Mouse (Mus musculus): Measurements from ENCODE around the gene Vps26c. TPM values are rescaled to one million over a fixed set of nuclear protein-coding genes. Genes with fewer than 3 reads are reported as not detected.

Vps26c gene
- polyA plus RNA-seq, 1 experiment from 2014 or later: 59.3 TPM

- H3K9me3 ChIP-seq (ENCODE audit: low read length): no peaks in the 10 kb centered on the region
- no peaks in the 10 kb centered on the region for H3K36me3 ChIP-seq (ENCODE audit: insufficient read depth, low read length)
- H3K4me1 ChIP-seq (ENCODE audit: insufficient read depth, low read length): no peaks in the 10 kb centered on the region
- no peaks in the 10 kb centered on the region for H3K27me3 ChIP-seq (ENCODE audit: insufficient read depth, low read length)
- H3K9ac ChIP-seq (replicated peaks; ENCODE audit: low read length): no peak overlapping the region
- H3K27ac ChIP-seq (ENCODE audit: low read length): no peak overlapping the region
- H3K4me3 ChIP-seq (ENCODE audit: low read length): no peak overlapping the region
- no peak overlapping the region for H3K4me2 ChIP-seq (replicated peaks; ENCODE audit: low read depth, low read length)
- ATAC-seq (ENCODE audit: low FRiP score, low TSS enrichment): no peak
These were observed 25.3 kb upstream of the Vps26c start for GRCm38 (mm10) chr16:94551934-94552333.

GRCm38 (mm10) chr16:94549813-94550212 lies 23.2 kb upstream of the Vps26c start:
- no peaks in the 10 kb centered on the region for H3K9me3 ChIP-seq (ENCODE audit: low read length)
- no peak for ATAC-seq (ENCODE audit: low FRiP score, low TSS enrichment)
- no peaks in the 10 kb centered on the region for H3K27me3 ChIP-seq (ENCODE audit: insufficient read depth, low read length)
- H3K4me3 ChIP-seq (ENCODE audit: low read length): no peak overlapping the region
- H3K27ac ChIP-seq (ENCODE audit: low read length): no peak overlapping the region
- no peaks in the 10 kb centered on the region for H3K4me1 ChIP-seq (ENCODE audit: insufficient read depth, low read length)
- H3K9ac ChIP-seq (replicated peaks; ENCODE audit: low read length): no peak overlapping the region
- 65% methylated on average over 10 of the region's 10 CpGs for WGBS
- H3K4me2 ChIP-seq (replicated peaks; ENCODE audit: low read depth, low read length): no peak overlapping the region
- H3K36me3 ChIP-seq (ENCODE audit: insufficient read depth, low read length): no peaks in the 10 kb centered on the region

GRCm38 (mm10) chr16:94545781-94546562 lies 19.3 kb upstream of the Vps26c start:
- ATAC-seq (ENCODE audit: low FRiP score, low TSS enrichment): no peak

GRCm38 (mm10) chr16:94544540-94545105 lies 18.0 kb upstream of the Vps26c start:
- no peak overlapping the region for H3K4me3 ChIP-seq (ENCODE audit: low read length)
- no peak for ATAC-seq (ENCODE audit: low FRiP score, low TSS enrichment)
- H3K9ac ChIP-seq (replicated peaks; ENCODE audit: low read length): no peak overlapping the region
- H3K36me3 ChIP-seq (ENCODE audit: insufficient read depth, low read length): no peaks in the 10 kb centered on the region
- H3K9me3 ChIP-seq (ENCODE audit: low read length): no peaks in the 10 kb centered on the region
- 60% methylated on average over 11 of the region's 11 CpGs for WGBS
- no peak overlapping the region for H3K4me2 ChIP-seq (replicated peaks; ENCODE audit: low read depth, low read length)
- H3K4me1 ChIP-seq (ENCODE audit: insufficient read depth, low read length): no peaks in the 10 kb centered on the region
- H3K27ac ChIP-seq (ENCODE audit: low read length): no peak overlapping the region
- no peaks in the 10 kb centered on the region for H3K27me3 ChIP-seq (ENCODE audit: insufficient read depth, low read length)

More at GRCm38 (mm10) chr16:94545781-94546562, 19.3 kb upstream of the Vps26c start:
- Histone ChIP-seq H3K9me3 (ENCODE audit: low read length) (no peaks in the 10 kb centered on the region), H3K27ac (ENCODE audit: low read length) (no peak overlapping the region), H3K27me3 (ENCODE audit: insufficient read depth, low read length) (no peaks in the 10 kb centered on the region), H3K4me3 (ENCODE audit: low read length) (no peak overlapping the region), H3K9ac (replicated peaks; ENCODE audit: low read length) (no peak overlapping the region), H3K36me3 (ENCODE audit: insufficient read depth, low read length) (no peaks in the 10 kb centered on the region), H3K4me2 (replicated peaks; ENCODE audit: low read depth, low read length) (no peak overlapping the region), H3K4me1 (ENCODE audit: insufficient read depth, low read length) (no peaks in the 10 kb centered on the region)
- 57% methylated on average over 8 of the region's 8 CpGs for WGBS

GRCm38 (mm10) chr16:94542898-94543297 lies 16.3 kb upstream of the Vps26c start:
- Histone ChIP-seq H3K36me3 (ENCODE audit: insufficient read depth, low read length) (no peaks in the 10 kb centered on the region), H3K4me1 (ENCODE audit: insufficient read depth, low read length) (no peaks in the 10 kb centered on the region), H3K9me3 (ENCODE audit: low read length) (no peaks in the 10 kb centered on the region), H3K4me3 (ENCODE audit: low read length) (no peak overlapping the region), H3K4me2 (replicated peaks; ENCODE audit: low read depth, low read length) (no peak overlapping the region), H3K27me3 (ENCODE audit: insufficient read depth, low read length) (no peaks in the 10 kb centered on the region), H3K27ac (ENCODE audit: low read length) (no peak overlapping the region), H3K9ac (replicated peaks; ENCODE audit: low read length) (no peak overlapping the region)
- ATAC-seq (ENCODE audit: low FRiP score, low TSS enrichment): no peak
- WGBS: 78% methylated on average over 8 of the region's 8 CpGs

- Histone ChIP-seq H3K36me3 (ENCODE audit: insufficient read depth, low read length) (no peaks in the 10 kb centered on the region), H3K4me2 (replicated peaks; ENCODE audit: low read depth, low read length) (no peak overlapping the region), H3K27ac (ENCODE audit: low read length) (no peak overlapping the region), H3K9ac (replicated peaks; ENCODE audit: low read length) (no peak overlapping the region), H3K9me3 (ENCODE audit: low read length) (no peaks in the 10 kb centered on the region), H3K4me1 (ENCODE audit: insufficient read depth, low read length) (peaks cover 9% of the 10 kb centered on the region), H3K27me3 (ENCODE audit: insufficient read depth, low read length) (no peaks in the 10 kb centered on the region), H3K4me3 (ENCODE audit: low read length) (no peak overlapping the region)
- no peak for ATAC-seq (ENCODE audit: low FRiP score, low TSS enrichment)
- 95% methylated on average over 9 of the region's 9 CpGs for WGBS
These were observed 13.5 kb upstream of the Vps26c start for GRCm38 (mm10) chr16:94540140-94540539.

GRCm38 (mm10) chr16:94537159-94537527 lies 10.5 kb upstream of the Vps26c start:
- no peak overlapping the region for H3K9ac ChIP-seq (replicated peaks; ENCODE audit: low read length)
- no peaks in the 10 kb centered on the region for H3K27me3 ChIP-seq (ENCODE audit: insufficient read depth, low read length)
- H3K4me1 ChIP-seq (ENCODE audit: insufficient read depth, low read length): peaks cover 9% of the 10 kb centered on the region
- H3K36me3 ChIP-seq (ENCODE audit: insufficient read depth, low read length): no peaks in the 10 kb centered on the region
- H3K4me3 ChIP-seq (ENCODE audit: low read length): no peak overlapping the region
- no peak overlapping the region; the same call in 1 of the 2 replicates for H3K27ac ChIP-seq (ENCODE audit: low read length)
- WGBS: 12% methylated on average over 9 of the region's 9 CpGs
- peak; percentile 76; the same call in 1 of the 2 replicates for ATAC-seq (ENCODE audit: low FRiP score, low TSS enrichment)
- peak overlapping the region; percentile 14; the same call in 1 of the 2 replicates for H3K4me2 ChIP-seq (replicated peaks; ENCODE audit: low read depth, low read length)
- no peaks in the 10 kb centered on the region for H3K9me3 ChIP-seq (ENCODE audit: low read length)

- Histone ChIP-seq H3K9ac (replicated peaks; ENCODE audit: low read length) (no peak overlapping the region), H3K27ac (ENCODE audit: low read length) (no peak overlapping the region; the same call in 1 of the 2 replicates), H3K4me1 (ENCODE audit: insufficient read depth, low read length) (peaks cover 9% of the 10 kb centered on the region), H3K9me3 (ENCODE audit: low read length) (no peaks in the 10 kb centered on the region), H3K36me3 (ENCODE audit: insufficient read depth, low read length) (no peaks in the 10 kb centered on the region), H3K27me3 (ENCODE audit: insufficient read depth, low read length) (no peaks in the 10 kb centered on the region), H3K4me3 (ENCODE audit: low read length) (no peak overlapping the region), H3K4me2 (replicated peaks; ENCODE audit: low read depth, low read length) (peak overlapping the region; percentile 14; the same call in 1 of the 2 replicates)
- no peak for ATAC-seq (ENCODE audit: low FRiP score, low TSS enrichment)
- WGBS: 52% methylated on average over 7 of the region's 7 CpGs
These were observed 10.0 kb upstream of the Vps26c start for GRCm38 (mm10) chr16:94536417-94537158.

GRCm38 (mm10) chr16:94535716-94536115 lies 9.1 kb upstream of the Vps26c start:
- Histone ChIP-seq H3K4me3 (ENCODE audit: low read length) (no peak overlapping the region), H3K9ac (replicated peaks; ENCODE audit: low read length) (no peak overlapping the region), H3K4me2 (replicated peaks; ENCODE audit: low read depth, low read length) (no peak overlapping the region), H3K27ac (ENCODE audit: low read length) (no peak overlapping the region), H3K9me3 (ENCODE audit: low read length) (no peaks in the 10 kb centered on the region), H3K36me3 (ENCODE audit: insufficient read depth, low read length) (no peaks in the 10 kb centered on the region), H3K27me3 (ENCODE audit: insufficient read depth, low read length) (no peaks in the 10 kb centered on the region), H3K4me1 (ENCODE audit: insufficient read depth, low read length) (peaks cover 9% of the 10 kb centered on the region)
- no peak for ATAC-seq (ENCODE audit: low FRiP score, low TSS enrichment)
- WGBS: 86% methylated on average over 5 of the region's 5 CpGs

- 73% methylated on average over 6 of the region's 6 CpGs for WGBS
- Histone ChIP-seq H3K27ac (ENCODE audit: low read length) (no peak overlapping the region), H3K4me3 (ENCODE audit: low read length) (no peak overlapping the region), H3K9ac (replicated peaks; ENCODE audit: low read length) (no peak overlapping the region), H3K36me3 (ENCODE audit: insufficient read depth, low read length) (no peaks in the 10 kb centered on the region), H3K4me1 (ENCODE audit: insufficient read depth, low read length) (peaks cover 9% of the 10 kb centered on the region), H3K27me3 (ENCODE audit: insufficient read depth, low read length) (no peaks in the 10 kb centered on the region), H3K9me3 (ENCODE audit: low read length) (no peaks in the 10 kb centered on the region), H3K4me2 (replicated peaks; ENCODE audit: low read depth, low read length) (no peak overlapping the region)
- ATAC-seq (ENCODE audit: low FRiP score, low TSS enrichment): no peak
These were observed 7.0 kb upstream of the Vps26c start for GRCm38 (mm10) chr16:94533679-94534078.
